Mouse (Mus musculus): ENCODE results near the gene Eya2.

Eya2 gene

DNA sequence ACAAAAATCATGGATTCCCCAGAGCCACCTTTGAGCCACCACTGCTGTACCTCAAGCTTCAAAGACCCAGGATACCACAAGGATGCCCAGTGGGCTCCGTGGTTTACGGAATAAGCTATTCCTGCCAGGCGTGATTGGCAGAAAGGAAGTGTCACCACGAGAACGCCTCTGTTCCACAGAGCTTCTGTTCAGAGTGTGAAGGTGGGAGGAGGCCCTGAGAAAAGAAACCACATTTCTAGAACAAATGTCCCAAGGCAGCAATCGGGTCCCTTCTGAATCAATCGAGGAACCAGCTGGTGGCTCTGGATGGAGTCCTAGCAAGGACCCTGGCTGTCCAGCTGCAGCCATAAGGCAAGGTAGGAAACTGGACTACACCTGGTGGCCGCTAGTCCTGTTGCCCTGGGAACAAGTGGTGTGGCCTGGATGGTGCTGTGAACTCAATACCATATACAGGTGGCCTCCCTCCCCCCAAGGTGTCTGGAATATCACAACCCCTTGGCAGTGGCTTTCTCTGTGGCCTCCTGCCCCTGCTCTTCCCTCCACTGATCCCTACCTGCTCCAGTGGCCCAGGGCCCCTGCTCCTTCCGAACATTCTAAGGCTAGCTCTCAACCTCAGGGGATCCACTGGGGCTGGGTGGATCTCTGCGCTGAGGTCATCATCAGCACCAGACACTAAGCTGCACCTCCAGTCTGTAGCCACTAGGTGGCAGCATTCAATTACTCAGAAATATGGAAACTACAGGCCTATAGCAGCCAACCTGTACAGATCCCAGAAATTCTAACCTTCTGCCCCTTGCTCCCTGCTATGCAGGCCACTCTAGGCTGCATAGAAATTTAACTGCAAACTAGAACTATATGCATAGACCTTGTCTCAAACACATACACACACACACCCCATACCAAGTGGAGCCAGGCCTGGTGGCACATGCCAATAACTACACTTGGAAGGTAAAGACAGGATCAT lies 224.4 kb downstream of the Eya2 start:
- peak; percentile 62 for ATAC-seq (ENCODE audit: low TSS enrichment)

DNA sequence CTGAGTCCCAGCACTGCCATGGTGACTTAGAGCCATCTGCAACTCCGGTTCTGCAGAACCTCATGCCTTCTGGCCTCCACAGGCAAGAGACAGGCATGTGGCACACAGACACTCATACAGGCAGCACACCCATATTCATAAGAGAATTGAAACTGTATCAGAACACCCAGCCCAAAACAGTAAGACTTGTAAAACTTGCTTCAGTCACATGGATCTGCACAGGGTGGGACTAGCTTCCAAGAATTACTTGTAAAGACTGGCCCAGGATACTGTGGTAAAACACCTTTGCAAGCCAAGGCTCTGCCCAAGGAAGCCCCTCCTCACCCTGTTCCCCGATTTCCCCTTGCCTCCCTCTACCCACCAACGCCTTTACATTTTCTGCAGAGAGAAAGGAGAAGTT lies 225.2 kb downstream of the Eya2 start:
- no peak for ATAC-seq (ENCODE audit: low TSS enrichment)

DNA sequence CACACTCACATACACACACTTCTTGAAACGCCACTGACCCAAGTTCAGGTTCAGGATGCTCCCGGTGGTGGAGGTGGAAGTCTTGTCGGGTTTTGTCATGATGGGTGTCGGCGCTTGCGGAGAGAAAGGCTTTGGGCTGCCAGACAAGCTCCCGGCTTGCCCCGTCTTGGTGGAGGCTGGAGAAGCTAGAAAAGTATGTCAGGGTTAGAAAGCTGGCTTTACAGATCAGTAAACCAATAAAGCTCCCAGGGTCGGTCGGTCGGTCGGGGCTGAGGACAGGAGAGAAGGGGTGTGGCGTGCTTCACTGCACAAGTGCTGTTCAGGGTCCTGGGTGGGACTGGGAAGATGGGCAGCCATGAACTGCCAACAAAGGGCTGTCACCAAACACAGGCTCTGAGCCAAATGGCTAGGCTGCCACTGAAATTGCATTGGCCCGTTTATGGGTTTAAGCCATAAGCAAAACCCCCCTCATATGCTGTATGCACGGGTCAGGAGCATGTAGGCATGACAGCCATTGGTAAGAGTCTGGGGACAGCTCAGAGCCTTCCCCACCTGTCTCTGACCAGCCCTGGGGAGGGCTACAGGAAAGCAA lies 225.8 kb downstream of the Eya2 start:
- ATAC-seq (ENCODE audit: low TSS enrichment): no peak

All from frontal cortex, adult (tissue).